Mouse (Mus musculus) heart, embryonic 11.5 days (tissue): Measurements from ENCODE around the gene Cdk14. TPM values are rescaled to one million over a fixed set of nuclear protein-coding genes. Genes with fewer than 3 reads are reported as not detected.

Source experiments
- ATAC-seq: fragments of 200-750 bp; cut with Nextera tagmentation; replicated peaks from 2 replicates; pipeline ENCODE4 v1.8.0; 2017; ENCODE audit warnings: moderate library complexity; ENCODE audit not compliant: insufficient number of reproducible peaks, low FRiP score, low TSS enrichment
- H3K27ac ChIP-seq: fragments of 300-500 bp; sonication (generic); 2 replicates; pipeline ENCODE4 v1.5.1; 2014; ENCODE audit warnings: mild to moderate bottlenecking, low read depth, low read length
- H3K27me3 ChIP-seq: fragments of 300-500 bp; sonication (generic); 2 replicates; pipeline ENCODE4 v1.6.1; 2014; ENCODE audit warnings: mild to moderate bottlenecking, low read length, mixed read lengths; ENCODE audit not compliant: control insufficient read depth, insufficient read depth
- H3K36me3 ChIP-seq: fragments of 300-500 bp; sonication (generic); 2 replicates; pipeline ENCODE4 v1.6.1; 2014; ENCODE audit warnings: mild to moderate bottlenecking, low read length, moderate library complexity, mixed read lengths; ENCODE audit not compliant: control insufficient read depth, insufficient read depth
- H3K4me1 ChIP-seq: fragments of 300-500 bp; sonication (generic); 2 replicates; pipeline ENCODE4 v1.6.1; 2014; ENCODE audit warnings: low read length; ENCODE audit not compliant: control insufficient read depth, insufficient read depth
- H3K4me2 ChIP-seq: fragments of 300-500 bp; sonication (generic); 2 replicates; pipeline ENCODE4 v1.6.1; 2014; ENCODE audit warnings: mild to moderate bottlenecking, moderate library complexity
- H3K4me3 ChIP-seq: fragments of 300-500 bp; sonication (generic); 2 replicates; pipeline ENCODE4 v1.5.1; 2014; ENCODE audit warnings: low read depth, low read length
- H3K9ac ChIP-seq: fragments of 300-500 bp; sonication (generic); 2 replicates; pipeline ENCODE4 v1.6.1; 2014; ENCODE audit warnings: mild to moderate bottlenecking, low read depth, low read length, moderate library complexity
- H3K9me3 ChIP-seq: fragments of 300-500 bp; sonication (generic); replicated peaks from 2 replicates; pipeline ENCODE4 v1.6.1; 2016; ENCODE audit warnings: low read length; ENCODE audit not compliant: control insufficient read depth
- WGBS: fragments of 180-500 bp; shearing (Covaris S2); extraction: QIAGEN DNeasy Blood & Tissue Kit; methylation state at CpG from one replicate; pipeline ENCODE4 v1.1.7; 2014; ENCODE audit not compliant: insufficient replicate concordance; 5-methylcytosine and 5-hydroxymethylcytosine counted together
- polyA plus RNA-seq: library from polyadenylated mRNA; unstranded; fragments of >200 nt; fragmentation: Nextera tagmentation; extraction: Ambion mirVana; gene quantifications from 2 replicates; pipeline ENCODE4 v1.2.1, GENCODE M21; 2014

The Cdk14 gene
- polyA plus RNA-seq, 1 experiment from 2014 or later = 20.1 TPM

- Histone ChIP-seq H3K27me3 (no peaks in the 10 kb centered on the region), H3K4me2 (peak overlapping the region; percentile 97), H3K36me3 (no peaks in the 10 kb centered on the region), H3K4me3 (peak overlapping the region; percentile 85), H3K9me3 (no peaks in the 10 kb centered on the region), H3K4me1 (peaks cover 14% of the 10 kb centered on the region), H3K27ac (peak overlapping the region; percentile 98), H3K9ac (peak overlapping the region; percentile 67)
- 0 out of 2 replicates have a peak, but pooled peaks have one; percentile 6 for ATAC-seq
- under 1% methylated on average over 23 of the region's 23 CpGs for WGBS
Observed at GRCm38 (mm10) chr5:4758331-4759080, 661.6 kb downstream of the Cdk14 start.

GRCm38 (mm10) chr5:4757902-4758301, 662.2 kb downstream of the Cdk14 start, which contains the start of gene Fzd1:
Gene Fzd1, minus strand, starts transcription at chr5:4758035.
- Histone ChIP-seq H3K27me3 (no peaks in the 10 kb centered on the region), H3K27ac (peak within 1 kb of the TSS; percentile 98), H3K4me3 (peak within 1 kb of the TSS; percentile 85), H3K4me2 (peak within 1 kb of the TSS; percentile 97), H3K9ac (peak within 1 kb of the TSS; percentile 96), H3K4me1 (peaks cover 14% of the 10 kb centered on the region), H3K36me3 (no peaks in the 10 kb centered on the region), H3K9me3 (no peaks in the 10 kb centered on the region)
- WGBS = under 1% methylated on average over 27 of the region's 33 CpGs
- peak; percentile 90 for ATAC-seq

GRCm38 (mm10) chr5:4756871-4757711, 663.0 kb downstream of the Cdk14 start:
- ATAC-seq = peak; percentile 44; the same call in 1 of the 2 replicates
- Histone ChIP-seq H3K4me3 (peak overlapping the region; percentile 85), H3K9me3 (no peaks in the 10 kb centered on the region), H3K9ac (peak overlapping the region; percentile 96), H3K27me3 (no peaks in the 10 kb centered on the region), H3K4me2 (peak overlapping the region; percentile 97), H3K4me1 (peaks cover 14% of the 10 kb centered on the region), H3K36me3 (no peaks in the 10 kb centered on the region), H3K27ac (peak overlapping the region; percentile 98)
- WGBS = under 1% methylated on average over 70 of the region's 80 CpGs

- peaks cover 14% of the 10 kb centered on the region for H3K4me1 ChIP-seq
- no peaks in the 10 kb centered on the region for H3K36me3 ChIP-seq
- H3K9ac ChIP-seq = peak overlapping the region; percentile 96
- H3K4me2 ChIP-seq = peak overlapping the region; percentile 97
- H3K9me3 ChIP-seq = no peaks in the 10 kb centered on the region
- H3K27me3 ChIP-seq = no peaks in the 10 kb centered on the region
- WGBS = 3% methylated on average over 43 of the region's 43 CpGs
- peak overlapping the region; percentile 85 for H3K4me3 ChIP-seq
- H3K27ac ChIP-seq = peak overlapping the region; percentile 98
- ATAC-seq = 0 out of 2 replicates have a peak, but pooled peaks have one; percentile 16
Observed at GRCm38 (mm10) chr5:4756001-4756681, 664.0 kb downstream of the Cdk14 start.

GRCm38 (mm10) chr5:4755326-4755725, 664.8 kb downstream of the Cdk14 start:
- no peak overlapping the region for H3K27ac ChIP-seq
- peak overlapping the region; percentile 85 for H3K4me3 ChIP-seq
- H3K27me3 ChIP-seq = no peaks in the 10 kb centered on the region
- H3K36me3 ChIP-seq = no peaks in the 10 kb centered on the region
- H3K9ac ChIP-seq = peak overlapping the region; percentile 96
- peaks cover 14% of the 10 kb centered on the region for H3K4me1 ChIP-seq
- WGBS = 34% methylated on average over 11 of the region's 11 CpGs
- no peak for ATAC-seq
- no peaks in the 10 kb centered on the region for H3K9me3 ChIP-seq
- H3K4me2 ChIP-seq = peak overlapping the region; percentile 97

GRCm38 (mm10) chr5:4754701-4755281, 665.3 kb downstream of the Cdk14 start:
- ATAC-seq = no peak
- Histone ChIP-seq H3K9me3 (no peaks in the 10 kb centered on the region), H3K4me3 (peak overlapping the region; percentile 85), H3K4me2 (peak overlapping the region; percentile 97), H3K4me1 (peaks cover 14% of the 10 kb centered on the region), H3K27me3 (no peaks in the 10 kb centered on the region), H3K27ac (no peak overlapping the region; the same call in 1 of the 2 replicates), H3K36me3 (no peaks in the 10 kb centered on the region), H3K9ac (peak overlapping the region; percentile 68)
- 23% methylated on average over 9 of the region's 9 CpGs for WGBS
